Mouse (Mus musculus) mature B cell (primary cell): ENCODE results near the gene Nomo1.

Experiments
- in situ Hi-C: fragments of 300-500 bp; cut with MboI; formaldehyde crosslinking; loops from 2 replicates; pipeline ENCODE4 v1.14.3; 2019

Gene Nomo1

DNA sequence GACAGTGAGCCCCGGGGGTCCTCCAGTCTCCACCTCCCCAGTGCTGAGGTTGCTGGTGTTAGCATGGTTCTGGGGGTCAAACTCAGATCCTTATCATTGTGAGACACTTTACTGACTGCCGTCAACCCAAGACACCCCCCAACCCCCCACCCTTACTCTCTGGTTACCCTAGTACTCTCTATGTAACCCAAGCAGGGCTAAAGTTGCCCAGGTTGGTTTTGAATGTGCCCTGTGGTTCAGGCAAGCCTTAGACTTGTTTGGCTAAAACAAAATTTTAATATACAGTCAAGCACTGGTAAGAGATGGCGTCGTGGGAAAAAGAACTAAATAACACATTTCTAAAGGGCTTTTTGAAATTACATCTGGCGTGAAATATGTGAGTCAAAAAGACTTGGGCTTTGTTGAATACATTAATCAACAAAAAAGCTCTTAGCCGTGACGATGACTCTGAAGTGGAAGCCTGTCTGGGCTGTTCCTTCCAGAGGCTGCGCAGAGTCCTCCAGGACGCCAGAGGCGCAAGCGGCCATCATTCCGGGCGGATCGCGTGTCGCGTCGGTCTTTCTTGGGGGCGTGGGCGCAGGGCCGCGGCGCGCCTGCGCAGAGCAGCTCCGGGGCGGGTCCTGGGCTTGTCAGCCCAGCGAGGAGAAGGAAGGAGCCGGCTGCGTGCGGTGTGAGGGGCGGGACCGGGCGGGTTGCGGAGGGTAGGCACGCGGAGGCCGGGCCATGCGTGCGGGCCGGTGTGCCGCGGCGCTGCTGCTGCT is at the start of gene Nomo1:
Gene Nomo1, plus strand, starts transcription at position 590 of the 761 bp plus-strand sequence.
- in situ Hi-C loops = no loop called here

DNA sequence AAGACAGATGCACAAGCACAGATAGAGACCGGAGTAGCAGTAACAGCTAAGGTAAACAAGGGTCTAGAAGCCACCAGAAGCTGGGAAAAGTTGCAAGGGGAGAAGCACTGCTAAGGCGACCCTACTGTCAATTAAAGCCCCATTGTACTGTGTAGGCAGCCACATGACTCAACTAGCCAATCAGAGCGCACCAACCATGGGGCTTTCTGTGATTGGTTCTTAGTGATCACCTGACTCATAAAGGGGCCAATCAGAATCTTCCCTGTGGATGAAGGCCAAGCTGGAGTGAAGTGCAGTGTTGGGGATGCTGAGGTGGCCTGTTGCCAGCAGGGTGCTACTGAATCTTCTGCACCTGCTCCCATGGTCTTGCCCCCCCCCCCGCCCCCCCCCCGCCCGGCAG is 46.6 kb upstream of the Nomo1 start:
- in situ Hi-C loops = no loop called here

DNA sequence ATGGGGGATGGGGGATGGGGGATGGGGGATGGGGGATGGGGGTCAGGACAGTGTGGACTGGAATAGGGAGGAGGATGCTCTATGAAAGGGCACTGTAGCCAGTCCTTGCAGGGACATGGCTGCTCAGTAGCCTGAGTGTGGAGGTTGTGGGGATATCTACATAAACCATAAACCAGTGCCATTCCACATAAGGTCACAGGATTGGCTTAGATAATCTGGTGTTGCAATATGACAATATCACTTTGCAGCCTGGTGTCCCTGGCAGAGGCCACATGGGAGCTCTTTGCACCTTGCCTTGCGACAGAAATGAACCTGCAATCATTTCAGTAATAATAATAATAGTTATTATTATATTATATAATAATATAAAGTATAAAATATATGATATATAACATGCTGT is 45.2 kb upstream of the Nomo1 start:
- in situ Hi-C loops = no loop called here

DNA sequence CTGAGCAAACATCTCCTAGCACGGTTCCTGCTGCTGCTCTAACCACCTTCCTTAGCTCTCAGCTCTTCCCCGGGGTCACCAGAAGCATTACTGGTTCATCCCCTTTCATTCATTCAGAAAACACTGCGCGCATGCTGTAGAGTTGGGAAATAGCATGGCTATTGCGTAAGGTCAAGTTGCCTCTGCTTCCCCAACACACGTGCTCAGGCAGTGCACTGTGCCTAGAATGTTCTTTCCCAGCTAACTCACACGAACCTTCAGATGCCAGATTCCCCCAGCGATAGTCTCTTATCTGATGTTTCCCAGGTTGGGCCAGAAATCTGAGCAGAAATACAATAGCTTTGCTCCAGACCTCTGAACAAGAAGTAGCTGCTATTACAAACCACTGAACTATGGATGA is 41.0 kb upstream of the Nomo1 start:
- in situ Hi-C loops = no loop called here

DNA sequence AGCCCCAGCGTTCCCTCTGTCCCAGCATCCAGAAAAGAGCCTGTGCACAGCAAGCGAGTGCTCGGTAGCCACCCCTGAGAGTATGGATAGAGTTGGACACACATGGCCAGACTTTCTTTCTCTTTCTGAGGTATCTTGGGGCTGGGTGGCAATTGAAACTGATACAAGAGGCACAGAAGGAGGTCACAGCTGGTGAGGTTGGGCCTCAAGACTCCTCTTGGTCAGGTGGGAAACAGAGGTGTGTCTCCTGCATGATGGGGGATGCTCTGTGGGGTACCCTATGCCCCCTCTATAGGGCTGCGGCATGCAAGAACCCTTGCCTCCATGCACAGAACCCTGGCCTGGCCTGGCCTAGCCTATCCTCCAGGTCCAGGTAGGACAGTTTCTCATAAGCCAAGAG is 32.9 kb upstream of the Nomo1 start:
- in situ Hi-C loops = no loop called here

DNA sequence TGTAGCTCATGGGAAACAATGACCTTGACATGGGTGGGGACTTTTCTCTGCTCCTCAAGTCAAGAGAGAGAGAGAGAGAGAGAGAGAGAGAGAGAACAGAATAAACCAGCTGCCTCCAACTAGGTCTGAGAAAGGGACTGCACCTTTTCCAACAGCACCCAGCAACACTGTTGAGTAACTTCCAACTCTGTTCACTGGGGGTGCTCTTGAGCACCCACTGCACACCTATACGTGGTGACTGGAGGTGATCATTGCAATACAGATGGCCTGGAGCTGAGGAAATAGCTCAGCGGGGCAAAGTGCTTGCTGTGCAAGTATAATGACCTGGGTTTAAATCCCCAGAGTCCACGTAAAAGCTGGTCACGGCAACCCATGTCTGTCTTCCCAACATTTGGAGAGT is 30.8 kb upstream of the Nomo1 start:
- in situ Hi-C loops = no loop called here

DNA sequence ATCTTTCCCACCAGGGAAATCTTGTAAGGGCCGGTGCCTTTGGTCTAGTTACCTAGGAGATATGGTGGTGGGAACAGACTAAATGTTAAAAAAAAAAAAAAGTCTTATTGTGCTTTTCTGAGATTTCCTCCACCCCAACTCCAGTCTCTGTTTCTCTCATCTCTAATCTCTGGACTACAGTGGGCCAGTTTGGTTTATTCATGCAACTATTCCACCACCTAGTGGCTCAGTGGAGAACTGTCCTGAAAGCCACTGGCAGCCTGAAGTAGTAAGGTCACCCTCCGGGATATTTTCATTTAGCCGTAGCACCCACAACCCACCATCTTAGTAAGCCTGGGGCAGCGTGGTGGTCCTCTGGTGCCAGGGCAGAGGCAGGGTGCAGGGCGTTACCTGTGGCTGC is 23.9 kb upstream of the Nomo1 start:
- in situ Hi-C loops = no loop called here

DNA sequence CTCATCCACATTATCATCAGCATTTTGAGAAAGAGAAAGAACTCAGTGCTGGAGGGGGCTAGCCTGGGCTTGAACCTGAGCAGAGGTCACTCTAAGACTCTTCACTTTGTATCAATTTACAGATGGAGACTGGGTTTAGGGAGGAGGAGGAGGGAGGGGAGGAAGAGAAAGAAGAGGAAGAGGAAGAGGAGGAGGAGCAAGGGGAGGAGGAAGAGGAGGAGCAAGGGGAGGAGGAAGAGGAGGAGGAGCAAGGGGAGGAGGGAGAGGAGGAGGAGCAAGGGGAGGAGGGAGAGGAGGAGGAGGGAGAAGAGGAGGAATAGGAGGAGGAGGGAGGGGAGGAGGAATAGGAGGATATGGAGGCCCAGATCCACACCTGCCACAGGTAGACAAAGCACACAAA is 21.4 kb upstream of the Nomo1 start:
- in situ Hi-C loops = no loop called here

DNA sequence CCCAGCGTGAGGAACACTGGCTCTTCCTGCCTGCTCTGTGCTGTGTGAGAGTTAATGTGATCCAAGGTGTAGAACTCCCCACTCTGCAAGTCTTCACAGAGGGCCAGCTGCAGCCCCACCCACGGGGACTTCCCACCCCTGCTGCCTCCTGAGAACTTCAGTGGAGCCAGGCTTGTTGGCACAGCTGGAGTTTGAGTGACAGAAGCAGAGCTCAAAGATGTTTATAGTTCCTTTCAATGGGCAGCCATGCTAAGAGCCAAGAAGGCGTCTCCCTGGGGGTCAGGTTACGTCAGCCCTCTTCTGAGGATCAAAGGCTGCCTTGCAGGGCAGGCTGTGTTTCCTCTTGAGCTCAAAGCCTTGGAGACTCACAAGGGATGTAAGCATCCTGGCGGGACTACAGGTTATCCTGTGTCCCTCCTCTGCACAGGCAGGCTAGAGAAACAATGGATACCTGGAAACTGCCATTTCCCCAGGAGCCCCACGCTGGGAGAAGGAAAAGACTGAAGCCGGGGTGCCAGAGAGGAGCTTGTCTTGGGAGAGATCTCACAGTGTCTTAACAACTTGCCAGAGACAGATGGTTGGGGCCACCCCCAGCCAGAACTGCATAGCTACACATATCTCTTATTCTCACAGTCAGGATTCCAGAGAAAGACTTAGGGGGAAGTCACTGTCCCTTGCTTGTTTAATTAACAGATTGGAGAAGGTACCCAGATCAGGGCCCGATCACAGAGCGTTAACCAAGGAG is 20.1 kb upstream of the Nomo1 start:
- in situ Hi-C loops = no loop called here

DNA sequence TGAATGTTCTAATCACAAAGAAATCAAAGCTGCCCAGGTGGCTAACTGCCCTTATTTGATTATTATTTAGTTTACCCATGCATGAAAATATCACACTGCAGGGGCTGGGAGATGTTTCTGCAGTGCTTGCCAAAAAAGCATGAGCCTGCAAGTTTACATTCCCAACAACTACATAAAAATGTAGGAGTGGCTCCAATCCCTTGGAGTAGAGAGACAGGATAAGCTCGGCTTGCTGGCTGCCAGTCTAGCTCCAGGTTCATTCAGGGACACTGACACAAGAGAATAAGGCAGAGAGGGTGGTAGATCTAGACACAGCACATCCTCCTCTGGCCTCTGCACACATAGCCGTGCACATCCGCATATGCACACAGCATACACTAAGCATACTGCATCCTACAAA is 13.9 kb upstream of the Nomo1 start:
- in situ Hi-C loops = no loop called here

DNA sequence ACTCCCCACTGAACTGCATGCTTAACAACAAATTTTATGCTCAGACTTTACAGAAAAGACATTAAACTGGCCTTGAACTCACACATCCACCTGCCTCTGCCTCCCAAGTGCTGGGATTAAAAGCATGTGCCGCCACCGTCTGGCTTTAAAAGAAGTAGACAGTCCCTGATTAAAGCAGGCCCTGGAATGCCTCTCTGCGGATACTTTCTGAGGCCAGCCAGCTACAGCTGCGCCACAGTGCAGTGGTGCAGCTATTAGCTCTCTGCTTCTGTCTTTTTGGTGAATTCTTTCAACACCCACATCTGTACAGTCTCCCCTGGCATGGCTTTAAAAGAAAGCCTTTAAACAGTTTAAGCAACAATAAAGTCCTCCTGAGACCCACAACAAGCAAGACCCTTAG is 11.5 kb upstream of the Nomo1 start:
- in situ Hi-C loops = no loop called here

DNA sequence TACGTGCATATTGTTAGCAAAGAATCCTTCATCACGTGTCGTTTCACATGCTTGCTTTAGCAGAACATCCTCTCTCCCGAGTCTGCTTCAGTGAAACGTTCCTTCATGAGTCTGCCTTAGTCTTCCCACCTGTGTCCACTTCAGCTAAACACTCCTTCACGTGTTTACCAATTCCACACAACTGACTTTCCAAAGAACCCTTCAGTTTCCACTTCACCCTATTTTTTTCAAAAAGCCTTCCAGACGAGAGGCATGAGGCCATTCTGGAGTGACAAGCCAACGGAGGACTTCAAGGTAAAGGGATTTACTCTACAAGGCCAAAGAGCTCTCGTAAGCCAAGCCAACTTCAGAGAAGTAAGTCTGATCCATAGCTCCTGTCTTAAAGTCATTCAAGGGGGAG is 8.1 kb upstream of the Nomo1 start:
- in situ Hi-C loops = no loop called here

DNA sequence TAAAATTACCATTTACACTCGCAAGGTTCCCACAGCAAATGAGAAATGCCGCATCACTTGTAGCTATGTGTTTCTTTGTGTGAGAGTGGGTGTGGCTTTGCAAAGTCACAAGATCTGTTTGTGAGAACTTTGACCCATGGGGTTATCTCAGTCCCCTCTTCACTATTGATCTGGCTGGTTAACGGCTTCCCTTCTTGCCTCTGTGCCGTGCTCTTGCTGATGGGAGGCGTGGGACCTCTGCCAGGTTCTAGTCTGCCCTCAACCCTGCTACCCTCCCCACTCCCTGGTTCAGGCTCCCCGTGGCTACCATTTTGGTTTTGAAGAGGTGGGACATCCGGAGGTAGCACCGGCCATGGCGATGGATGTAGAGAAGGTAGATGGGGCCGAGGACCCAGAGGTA is 4.8 kb upstream of the Nomo1 start:
- in situ Hi-C loops = no loop called here

DNA sequence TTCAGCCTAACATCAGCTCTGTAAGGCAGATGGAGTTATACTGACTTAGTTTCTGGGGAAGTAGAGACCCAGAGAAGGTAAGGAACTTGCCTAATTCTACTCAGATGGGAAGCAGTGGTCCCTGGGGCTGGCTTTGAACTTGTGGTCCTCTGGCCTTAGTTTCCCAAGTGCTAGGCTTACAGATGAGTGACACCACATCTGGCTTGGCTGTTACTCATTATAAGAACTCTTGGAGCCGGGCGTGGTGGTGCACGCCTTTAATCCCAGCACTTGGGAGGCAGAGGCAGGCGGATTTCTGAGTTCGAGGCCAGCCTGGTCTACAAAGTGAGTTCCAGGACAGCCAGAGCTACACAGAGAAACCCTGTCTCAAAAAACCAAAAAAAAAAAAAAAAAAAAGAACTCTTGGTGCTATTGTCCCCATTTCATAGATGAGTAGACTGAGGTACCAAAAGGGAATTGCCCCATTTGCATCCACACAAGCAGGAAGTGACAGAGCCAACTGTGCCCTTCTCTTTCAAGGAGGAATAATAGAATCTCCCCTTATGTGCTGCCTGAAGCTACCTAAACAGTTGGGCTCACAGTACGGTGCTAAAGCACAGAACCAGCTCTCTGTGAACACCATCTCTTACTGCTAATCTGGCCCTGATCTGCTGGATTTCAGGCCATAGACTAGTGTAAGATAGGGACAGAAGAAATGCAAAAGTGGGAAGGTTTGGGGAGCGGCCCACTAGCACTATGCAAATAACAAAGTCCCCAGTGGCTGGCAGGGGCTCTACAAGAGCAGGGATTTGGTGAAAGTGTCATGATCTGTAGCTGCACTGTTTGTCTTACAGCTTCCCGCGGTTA is 4.0 kb upstream of the Nomo1 start:
- in situ Hi-C loops = no loop called here

DNA sequence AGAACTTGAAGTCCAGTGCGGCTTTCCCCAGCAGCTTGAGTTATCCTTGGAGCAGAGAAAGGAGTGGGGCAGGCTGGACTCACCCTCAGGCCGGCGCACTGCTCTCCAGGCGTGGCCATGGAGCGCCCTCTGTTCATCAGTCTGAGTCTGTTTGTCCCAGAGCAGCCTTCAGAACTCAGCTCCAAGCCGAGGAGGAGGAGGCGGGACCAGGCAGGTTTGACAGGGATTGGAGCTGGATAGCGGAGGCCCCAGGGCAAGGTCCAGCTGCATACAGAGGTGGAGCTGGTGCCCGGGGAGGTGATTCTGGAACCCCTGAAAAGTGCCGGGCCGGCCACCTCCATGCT is 3.4 kb upstream of the Nomo1 start, which contains the start of gene Abcc6:
Gene Abcc6, minus strand, starts transcription at position 158 of the 344 bp plus-strand sequence.
- in situ Hi-C loops = no loop called here

DNA sequence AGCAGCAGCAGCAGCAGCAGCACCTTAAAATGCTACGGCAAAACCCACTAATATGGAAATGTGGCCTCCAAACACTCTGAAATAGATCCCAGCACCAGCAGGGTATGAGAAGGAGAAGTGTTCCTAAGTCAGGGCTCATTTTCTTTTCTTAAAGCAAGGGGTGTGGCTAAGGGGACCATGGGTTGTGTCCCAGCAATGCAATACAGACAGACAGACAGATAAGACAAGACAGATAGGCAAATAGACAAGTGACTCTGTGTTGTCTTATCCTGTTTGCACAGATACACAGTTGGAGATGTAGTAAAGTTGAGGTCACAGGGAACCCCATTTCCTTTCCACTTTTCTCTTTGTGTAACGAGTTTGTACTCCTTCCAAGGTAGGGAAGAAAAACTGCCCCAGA is 2.4 kb upstream of the Nomo1 start:
- in situ Hi-C loops = no loop called here

DNA sequence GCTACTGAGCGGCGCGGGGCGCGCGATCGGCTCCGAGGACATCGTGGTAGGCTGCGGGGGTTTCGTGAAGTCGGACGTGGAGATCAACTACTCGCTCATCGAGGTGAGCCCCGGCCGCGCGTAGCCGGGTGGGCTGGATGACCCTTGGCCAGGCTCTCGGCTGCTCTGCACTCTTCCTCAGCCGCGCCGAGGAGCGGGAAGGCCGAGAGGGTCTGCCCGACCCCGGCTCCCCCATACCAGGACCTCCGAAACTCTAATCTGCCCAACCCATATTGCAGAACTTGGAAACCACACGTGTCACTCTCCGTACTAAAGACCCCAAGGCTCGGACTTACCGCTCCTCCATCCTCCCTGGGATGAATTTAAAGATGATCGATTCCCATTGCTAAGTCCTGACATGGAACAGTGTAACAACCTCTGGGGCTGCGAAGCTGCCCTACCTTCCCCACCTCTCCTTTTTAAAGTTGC is 406 bp downstream of the Nomo1 start:
- in situ Hi-C loops = no loop called here

DNA sequence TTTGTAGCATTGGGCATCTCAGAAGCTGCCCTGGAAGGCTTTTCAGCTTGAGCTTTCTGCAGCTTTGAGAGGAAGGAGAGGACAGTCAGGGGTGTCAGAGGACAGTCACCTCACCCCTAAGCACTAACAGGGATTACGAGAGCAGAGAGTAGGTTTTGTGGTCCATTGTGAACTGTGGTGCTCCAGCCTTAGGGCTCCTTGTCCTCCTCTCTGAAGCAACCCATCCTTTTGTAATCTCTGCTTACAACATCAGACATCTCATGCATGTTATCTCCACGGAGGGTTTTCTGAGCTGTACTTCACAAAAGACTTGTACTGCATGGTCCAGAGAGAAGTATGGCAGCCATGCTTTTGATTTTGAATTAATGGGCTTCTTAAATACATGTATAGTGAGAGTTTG is 1.5 kb downstream of the Nomo1 start:
- in situ Hi-C loops = no loop called here

DNA sequence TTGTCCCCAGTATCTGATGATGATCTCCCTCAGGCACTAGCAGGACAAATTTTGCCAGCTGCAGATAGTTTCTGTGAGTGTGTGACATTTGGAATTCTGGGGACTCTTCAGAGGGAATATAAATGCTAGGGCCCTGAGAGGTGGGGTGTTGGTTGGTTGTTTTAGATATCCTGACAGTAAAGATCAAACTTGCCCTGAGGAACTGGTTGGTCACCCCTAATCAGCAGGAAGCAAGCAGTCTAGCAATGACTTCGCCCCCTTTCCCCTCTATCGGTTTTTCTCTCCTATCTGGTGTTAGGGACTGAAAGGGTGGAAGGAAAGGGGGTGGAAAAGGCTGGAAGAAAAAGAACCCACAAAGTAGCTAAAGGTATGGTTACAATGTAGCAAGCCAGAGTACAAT is 2.0 kb downstream of the Nomo1 start:
- in situ Hi-C loops = no loop called here

DNA sequence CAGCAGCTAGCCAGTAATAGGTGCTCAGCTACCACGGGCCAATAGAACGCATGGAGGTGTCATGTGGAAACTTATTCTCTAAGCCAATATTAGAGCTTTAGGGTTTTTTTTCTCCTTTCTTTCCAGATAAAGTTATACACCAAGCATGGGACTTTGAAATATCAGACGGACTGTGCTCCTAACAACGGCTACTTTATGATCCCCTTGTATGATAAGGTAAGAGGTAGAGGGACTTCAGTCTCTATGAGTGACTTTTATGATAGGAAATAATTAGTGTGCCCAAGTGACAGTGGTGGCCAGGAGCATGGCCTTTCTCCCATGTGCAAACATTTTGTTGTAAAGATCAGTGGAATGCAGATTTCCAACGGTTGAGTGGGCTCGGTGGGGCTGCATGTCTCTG is 3.9 kb downstream of the Nomo1 start:
- in situ Hi-C loops = no loop called here

DNA sequence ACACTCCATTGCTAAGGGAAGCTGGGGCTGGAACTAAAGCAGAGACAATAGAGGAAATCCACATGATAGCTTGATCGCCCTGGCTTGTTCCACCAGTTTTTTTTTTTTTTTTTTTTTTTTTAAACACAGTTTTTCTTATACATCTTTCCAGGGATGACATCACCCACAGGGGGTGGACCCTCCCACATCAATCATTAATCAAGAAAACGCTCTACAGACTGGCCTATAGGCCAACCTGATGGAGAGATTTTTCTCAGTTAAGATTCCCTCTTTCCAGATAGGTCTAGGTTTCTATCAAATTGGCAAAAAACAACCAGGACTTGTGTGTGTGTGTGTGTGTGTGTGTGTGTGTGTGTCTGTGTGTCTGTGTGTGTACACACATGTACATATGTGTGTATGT is 6.4 kb downstream of the Nomo1 start:
- in situ Hi-C loops = no loop called here

DNA sequence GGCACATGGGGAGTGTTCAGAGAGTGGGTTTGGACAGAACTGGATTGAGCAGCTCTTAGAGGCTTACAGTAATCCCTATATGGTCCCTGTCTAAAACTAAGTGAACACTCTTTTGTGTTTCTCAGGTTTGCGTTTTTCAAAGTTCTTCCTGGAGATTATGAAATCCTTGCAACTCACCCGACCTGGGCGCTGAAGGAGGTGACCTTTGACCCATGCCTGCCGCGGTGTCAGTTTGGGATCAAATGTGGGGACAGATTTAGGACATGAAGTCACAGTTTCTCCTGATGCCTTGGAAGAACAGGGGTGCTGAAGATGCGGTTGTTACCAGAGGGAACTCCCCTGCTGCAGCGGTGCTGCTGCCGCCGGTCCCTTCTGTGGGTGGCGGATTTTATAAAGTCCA is 10.6 kb downstream of the Nomo1 start:
- in situ Hi-C loops = no loop called here

DNA sequence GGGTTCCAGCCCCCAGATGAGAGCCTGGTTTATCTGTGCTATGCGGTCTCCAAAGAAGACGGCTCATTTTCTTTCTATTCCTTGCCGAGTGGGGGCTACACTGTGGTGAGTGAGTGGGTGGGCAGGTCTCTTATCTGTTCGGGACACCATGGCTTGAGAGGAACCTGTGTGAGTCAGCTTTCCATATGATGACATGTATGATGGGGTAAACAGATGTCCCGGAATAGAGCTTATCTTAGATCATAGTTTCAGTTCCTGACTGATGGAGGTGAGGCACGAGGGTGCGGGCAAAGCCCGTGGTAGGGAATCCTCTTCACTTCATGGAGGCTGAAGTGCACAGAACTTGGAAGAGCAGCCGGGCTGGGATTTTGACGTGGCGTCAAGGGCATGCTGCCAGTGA is 12.4 kb downstream of the Nomo1 start:
- in situ Hi-C loops = no loop called here
